Mouse (Mus musculus) limb, embryonic 14.5 days (tissue): Measurements from ENCODE around the gene Wdr74. TPM values are rescaled to one million over a fixed set of nuclear protein-coding genes. Genes with fewer than 3 reads are reported as not detected.
A peak's percentile ranks its signal among the peaks of the same experiment; 100 is the strongest.
"Not testable (repeated sequence)": the region's sequence is repeated elsewhere in the genome, so short reads cannot be mapped to it uniquely, and the experiment has no call there.

Experiments
- ATAC-seq: fragments of 200-750 bp; cut with Nextera tagmentation; 2 replicates; pipeline ENCODE4 v1.8.0; 2017; ENCODE audit warnings: low read depth, moderate number of reproducible peaks, moderate TSS enrichment; ENCODE audit not compliant: low FRiP score
- DNase-seq: peaks from one replicate; pipeline ENCODE4 v3.0.0-alpha.2; 2015; ENCODE audit warnings: low spot score
- H3K27ac ChIP-seq: fragments of 300-500 bp; sonication (generic); replicated peaks from 2 replicates; pipeline ENCODE4 v1.5.1; 2014; ENCODE audit warnings: low read depth, mild to moderate bottlenecking, low read length, moderate library complexity, mixed read lengths
- H3K27me3 ChIP-seq: fragments of 300-500 bp; sonication (generic); 2 replicates; pipeline ENCODE4 v1.6.1; 2014; ENCODE audit warnings: low read length, mixed read lengths; ENCODE audit not compliant: control insufficient read depth, insufficient read depth
- H3K36me3 ChIP-seq: fragments of 300-500 bp; sonication (generic); 2 replicates; pipeline ENCODE4 v1.6.1; 2014; ENCODE audit warnings: mild to moderate bottlenecking, low read length, moderate library complexity, mixed read lengths; ENCODE audit not compliant: control insufficient read depth, insufficient read depth
- H3K4me1 ChIP-seq: fragments of 300-500 bp; sonication (generic); 2 replicates; pipeline ENCODE4 v1.6.1; 2014; ENCODE audit warnings: antibody characterized with exemption, low read length, mixed read lengths; ENCODE audit not compliant: control insufficient read depth, insufficient read depth
- H3K4me2 ChIP-seq: fragments of 300-500 bp; sonication (generic); replicated peaks from 2 replicates; pipeline ENCODE4 v1.6.1; 2014; ENCODE audit warnings: low read depth, mild to moderate bottlenecking, low read length, moderate library complexity; ENCODE audit not compliant: severe bottlenecking
- H3K4me3 ChIP-seq: fragments of 300-500 bp; sonication (generic); replicated peaks from 2 replicates; pipeline ENCODE4 v1.5.1; 2014; ENCODE audit warnings: low read length
- H3K9ac ChIP-seq: fragments of 300-500 bp; sonication (generic); 2 replicates; pipeline ENCODE4 v1.6.1; 2014; ENCODE audit warnings: mild to moderate bottlenecking, low read depth, low read length, moderate library complexity; ENCODE audit not compliant: severe bottlenecking
- H3K9me3 ChIP-seq: fragments of 300-500 bp; sonication (generic); 2 replicates; pipeline ENCODE4 v1.6.1; 2016; ENCODE audit warnings: low read length; ENCODE audit not compliant: control insufficient read depth
- POLR2A ChIP-seq: fragments of 200-500 bp; IDR thresholded peaks from 2 replicates; pipeline ENCODE4 v1.8.0; 2012; ENCODE audit warnings: inconsistent platforms, mild to moderate bottlenecking, moderate library complexity, borderline replicate concordance; ENCODE audit not compliant: insufficient read depth, insufficient read length; ENCODE audit errors: extremely low read depth
- WGBS: fragments of 180-500 bp; shearing (Covaris S2); extraction: QIAGEN DNeasy Blood & Tissue Kit; methylation state at CpG from one replicate; pipeline ENCODE4 v1.1.7; 2014; 5-methylcytosine and 5-hydroxymethylcytosine counted together
- polyA plus RNA-seq, 2 experiments: library from polyadenylated mRNA; depleted of rRNA in 1 of 2; stranded (reverse) in 1 of 2; unstranded in 1 of 2; fragments of >200 nt; fragmentation: Nextera tagmentation in 1 of 2; extraction: Ambion mirVana in 1 of 2; gene quantifications; 2 replicates each; pipeline versions ENCODE4 v1.2.1 to v1.2.3; 2012 to 2014

Wdr74 gene
- polyA plus RNA-seq, 2 experiments: 66.6 to 87.2 TPM

DNA sequence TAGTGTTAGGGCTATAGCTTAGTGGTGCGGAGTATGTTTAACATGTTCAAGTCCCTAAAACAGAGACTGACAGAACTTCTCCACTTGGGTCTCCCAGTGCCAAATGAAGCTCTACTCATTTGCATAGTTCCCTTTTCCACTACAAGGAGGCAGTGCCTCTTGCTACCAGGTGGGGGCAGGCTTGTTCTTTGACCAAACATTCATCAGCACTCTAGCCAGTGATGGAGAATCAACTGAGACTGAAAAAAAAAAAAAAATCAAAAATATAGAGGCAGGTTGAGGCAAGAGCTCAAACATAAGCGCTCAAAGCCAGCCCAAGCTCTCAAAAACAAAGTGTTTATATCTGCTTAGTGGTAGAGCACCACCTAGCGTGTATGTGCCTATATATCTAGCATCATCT lies 17.3 kb upstream of the Wdr74 start:
- TF ChIP-seq POLR2A: no peak
- Histone ChIP-seq H3K4me1 (peaks cover 9% of the 10 kb centered on the region; the same call in 1 of the 2 replicates), H3K36me3 (no peaks in the 10 kb centered on the region), H3K4me3 (no peak overlapping the region), H3K27me3 (no peaks in the 10 kb centered on the region), H3K9ac (no peak overlapping the region), H3K4me2 (no peak overlapping the region), H3K9me3 (no peaks in the 10 kb centered on the region), H3K27ac (no peak overlapping the region)
- DNase-seq: no peak
- ATAC-seq: no peak
- WGBS: 63% methylated on average over 3 of the region's 3 CpGs

- H3K36me3 ChIP-seq, H3K27ac ChIP-seq: not testable (repeated sequence)
Observed at GRCm38 (mm10) chr19:8719037-8719436, 16.6 kb upstream of the Wdr74 start.

GRCm38 (mm10) chr19:8721378-8721777 lies 14.2 kb upstream of the Wdr74 start:
- TF ChIP-seq POLR2A: no peak
- Histone ChIP-seq H3K27ac (no peak overlapping the region), H3K4me3 (no peak overlapping the region), H3K36me3 (peaks cover 26% of the 10 kb centered on the region), H3K9me3 (no peaks in the 10 kb centered on the region), H3K9ac (peak overlapping the region; percentile 9; the same call in 1 of the 2 replicates), H3K4me1 (peaks cover 16% of the 10 kb centered on the region), H3K4me2 (no peak overlapping the region), H3K27me3 (no peaks in the 10 kb centered on the region)
- DNase-seq (no peak), ATAC-seq (no peak)
- 69% methylated on average over 1 of the region's 1 CpGs for WGBS

More at GRCm38 (mm10) chr19:8719037-8719436, 16.6 kb upstream of the Wdr74 start:
- not testable (repeated sequence) for ATAC-seq, H3K9me3 ChIP-seq, H3K27me3 ChIP-seq, DNase-seq, H3K4me3 ChIP-seq, H3K4me2 ChIP-seq, H3K9ac ChIP-seq, H3K4me1 ChIP-seq

DNA sequence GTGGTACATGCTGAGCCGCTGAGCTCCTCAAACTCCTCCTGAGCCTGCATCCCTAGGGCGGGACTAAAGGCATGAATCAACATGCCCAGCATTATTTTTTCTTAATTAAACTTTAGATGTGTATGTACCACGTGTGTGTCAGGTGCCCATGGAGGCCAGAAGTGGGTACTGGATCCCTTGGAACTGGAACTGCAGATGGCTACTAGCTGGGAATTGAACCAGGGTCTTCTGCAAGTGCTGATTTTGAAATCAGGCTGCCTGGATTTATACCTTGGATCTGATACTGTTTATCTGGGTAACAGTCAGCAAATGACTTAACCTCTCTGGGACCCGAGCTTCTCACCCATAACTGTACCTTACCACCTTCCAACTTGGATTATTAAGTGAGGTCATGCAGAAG lies 13.6 kb upstream of the Wdr74 start:
- H3K9ac ChIP-seq: peak overlapping the region; percentile 96
- H3K9me3 ChIP-seq: no peaks in the 10 kb centered on the region
- DNase-seq (no peak), ATAC-seq (no peak)
- H3K4me2 ChIP-seq: peak overlapping the region; percentile 66
- no peak for TF ChIP-seq POLR2A
- H3K27ac ChIP-seq: peak overlapping the region; percentile 92; the same call in 1 of the 2 replicates
- 53% methylated on average over 4 of the region's 4 CpGs for WGBS
- no peaks in the 10 kb centered on the region for H3K27me3 ChIP-seq
- peak overlapping the region; percentile 78 for H3K4me3 ChIP-seq
- peaks cover 32% of the 10 kb centered on the region for H3K36me3 ChIP-seq
- peaks cover 16% of the 10 kb centered on the region for H3K4me1 ChIP-seq

DNA sequence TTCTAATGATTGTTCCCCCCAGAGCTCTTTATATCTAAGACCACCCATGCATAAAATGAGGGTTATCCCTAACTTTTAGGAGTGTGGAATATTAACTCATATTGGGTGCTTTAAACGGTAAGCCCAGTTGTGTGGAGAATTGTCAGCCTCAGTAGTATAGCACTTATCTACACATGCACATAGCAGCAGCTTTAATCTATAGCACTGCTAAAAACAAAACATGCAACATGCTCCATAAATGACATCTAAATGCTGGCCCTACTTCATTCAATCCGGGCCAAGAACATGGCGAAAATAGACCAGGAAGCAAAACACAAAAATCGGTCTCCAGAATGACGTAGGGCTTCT lies 13.1 kb upstream of the Wdr74 start:
- 2% methylated on average over 5 of the region's 5 CpGs for WGBS
- Histone ChIP-seq H3K9ac (peak overlapping the region; percentile 96), H3K27ac (peak overlapping the region; percentile 92), H3K9me3 (no peaks in the 10 kb centered on the region), H3K4me2 (peak overlapping the region; percentile 66), H3K4me3 (peak overlapping the region; percentile 78), H3K4me1 (peaks cover 16% of the 10 kb centered on the region), H3K27me3 (no peaks in the 10 kb centered on the region), H3K36me3 (peaks cover 33% of the 10 kb centered on the region)
- TF ChIP-seq POLR2A: no peak
- DNase-seq (no peak), ATAC-seq (no peak)
